Mouse (Mus musculus) liver, adult 2 months (tissue): ENCODE data around the gene Wwox.

ENCODE experiments used
- CTCF ChIP-seq: fragments of 200-500 bp; IDR thresholded peaks from 2 replicates; pipeline ENCODE4 v1.5.1; 2011; ENCODE audit warnings: low read depth, low read length, control low read depth
- POLR2A ChIP-seq: fragments of 200-500 bp; IDR thresholded peaks from 2 replicates; pipeline ENCODE4 v1.6.1; 2011; ENCODE audit warnings: low read length, control low read depth; ENCODE audit not compliant: insufficient read depth; ENCODE audit errors: extremely low read depth

DNA sequence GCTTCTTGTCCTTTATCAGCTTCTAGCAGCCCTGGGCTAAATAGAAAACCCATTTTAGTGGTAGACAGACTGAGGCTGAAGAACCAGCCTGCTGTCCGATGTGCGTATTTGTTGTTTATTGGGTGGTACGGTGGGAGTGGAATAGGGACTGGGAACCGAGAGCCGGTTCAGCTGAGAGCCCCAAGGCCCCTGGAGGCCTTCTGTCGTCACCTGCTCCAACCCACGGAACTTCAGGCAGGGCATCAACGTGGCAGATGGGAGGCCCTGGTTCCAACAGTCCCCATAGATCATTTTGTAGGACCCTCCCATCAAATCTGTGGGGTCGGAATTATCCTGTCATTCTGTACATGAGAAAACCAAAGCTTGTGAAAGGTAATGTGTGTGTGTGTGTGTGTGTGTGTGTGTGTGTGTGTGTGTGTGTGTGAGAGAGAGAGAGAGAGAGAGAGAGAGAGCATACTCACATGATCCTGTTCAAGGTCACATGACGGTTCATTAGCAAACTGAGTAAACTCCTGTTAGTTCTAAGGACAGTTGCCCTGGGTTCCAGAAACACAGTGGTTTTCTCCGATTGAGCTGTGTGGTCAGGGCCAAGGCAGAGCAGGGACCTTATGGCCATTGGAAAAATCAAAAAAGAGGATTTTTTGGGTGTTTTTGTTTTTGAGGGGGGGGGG, 443.6 kb downstream of the Wwox start:
- TF ChIP-seq CTCF (no peak), POLR2A (no peak)
